Mouse (Mus musculus) limb, embryonic 11.5 days (tissue): ENCODE results near the gene Wdr63. TPM values are rescaled to one million over a fixed set of nuclear protein-coding genes. Genes with fewer than 3 reads are reported as not detected.

ENCODE experiments used
- ATAC-seq: fragments of 200-750 bp; cut with Nextera tagmentation; 2 replicates; pipeline ENCODE4 v1.8.0; 2017; ENCODE audit warnings: low read depth; ENCODE audit not compliant: insufficient number of reproducible peaks, low FRiP score, low TSS enrichment
- DNase-seq: peaks from one replicate; pipeline ENCODE4 v3.0.0-alpha.2; 2015; ENCODE audit warnings: low spot score
- H3K27ac ChIP-seq: fragments of 300-500 bp; sonication (generic); replicated peaks from 2 replicates; pipeline ENCODE4 v1.5.1; 2014; ENCODE audit warnings: low read depth, mild to moderate bottlenecking, low read length
- H3K27me3 ChIP-seq: fragments of 300-500 bp; sonication (generic); 2 replicates; pipeline ENCODE4 v1.6.1; 2014; ENCODE audit warnings: mild to moderate bottlenecking, low read length, mixed read lengths; ENCODE audit not compliant: control insufficient read depth, insufficient read depth
- H3K36me3 ChIP-seq: fragments of 300-500 bp; sonication (generic); 2 replicates; pipeline ENCODE4 v1.6.1; 2014; ENCODE audit warnings: mild to moderate bottlenecking, low read length, moderate library complexity, mixed read lengths; ENCODE audit not compliant: control insufficient read depth, insufficient read depth
- H3K4me1 ChIP-seq: fragments of 300-500 bp; sonication (generic); 2 replicates; pipeline ENCODE4 v1.6.1; 2014; ENCODE audit warnings: low read length, mixed read lengths; ENCODE audit not compliant: control insufficient read depth, insufficient read depth
- H3K4me2 ChIP-seq: fragments of 300-500 bp; sonication (generic); 2 replicates; pipeline ENCODE4 v1.6.1; 2014; ENCODE audit warnings: low read depth, mild to moderate bottlenecking, moderate library complexity; ENCODE audit not compliant: severe bottlenecking
- H3K4me3 ChIP-seq: fragments of 300-500 bp; sonication (generic); 2 replicates; pipeline ENCODE4 v1.5.1; 2014; ENCODE audit warnings: low read depth, low read length
- H3K9ac ChIP-seq: fragments of 300-500 bp; sonication (generic); 2 replicates; pipeline ENCODE4 v1.6.1; 2014; ENCODE audit warnings: mild to moderate bottlenecking, low read length
- H3K9me3 ChIP-seq: fragments of 300-500 bp; sonication (generic); 2 replicates; pipeline ENCODE4 v1.6.1; 2016; ENCODE audit warnings: low read length; ENCODE audit not compliant: control insufficient read depth
- WGBS: fragments of 180-500 bp; shearing (Covaris S2); extraction: QIAGEN DNeasy Blood & Tissue Kit; methylation state at CpG from one replicate; pipeline ENCODE4 v1.1.7; 2014; 5-methylcytosine and 5-hydroxymethylcytosine counted together
- polyA plus RNA-seq: library from polyadenylated mRNA; unstranded; fragments of >200 nt; fragmentation: Nextera tagmentation; extraction: Ambion mirVana; gene quantifications from 2 replicates; pipeline ENCODE4 v1.2.1, GENCODE M21; 2014

Wdr63 gene
- polyA plus RNA-seq, 1 experiment from 2014 or later, result not detected

DNA sequence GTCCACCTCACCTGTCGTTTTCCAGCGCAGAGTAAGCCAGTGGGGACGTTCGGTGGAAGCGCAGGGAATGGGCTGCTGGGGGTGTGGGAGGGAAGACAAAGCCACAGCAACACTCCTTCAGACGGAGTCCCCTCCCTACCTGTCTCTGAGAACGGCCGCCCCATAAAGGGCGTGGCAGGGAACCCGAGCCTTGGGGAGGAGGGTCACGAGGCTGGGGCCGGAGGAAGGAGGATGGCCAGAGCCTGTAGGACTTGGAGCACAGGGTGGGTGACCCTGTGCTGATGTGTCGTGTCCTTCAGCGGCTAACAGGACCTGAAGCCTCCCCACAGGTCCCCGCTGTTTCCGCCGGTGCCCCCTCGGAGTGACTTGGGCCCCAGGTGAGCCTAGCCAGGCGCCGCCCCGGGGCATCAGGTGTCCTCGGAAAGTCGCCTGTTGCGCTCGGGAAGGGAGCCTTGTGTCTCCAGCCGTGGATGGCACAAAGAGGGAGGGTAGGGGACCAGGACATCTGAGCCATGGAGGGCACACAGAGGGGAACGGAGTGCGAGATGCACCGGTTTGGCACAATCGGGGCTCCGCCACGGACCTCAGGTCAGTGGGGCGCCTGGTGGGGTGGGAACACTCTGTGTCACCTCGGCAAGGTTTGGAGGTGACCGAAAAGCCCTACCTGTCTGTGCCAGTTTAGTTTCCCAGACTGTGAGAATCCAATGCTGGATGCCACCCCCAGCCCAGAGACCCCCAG is 9.5 kb upstream of the Wdr63 start, which contains the start of gene Mcoln3:
Gene Mcoln3 (plus strand): TSS at position 193 of the 739 bp plus-strand sequence.
- Histone ChIP-seq H3K9me3 (no peaks in the 10 kb centered on the region), H3K36me3 (no peaks in the 10 kb centered on the region), H3K4me3 (peak within 1 kb of the TSS; percentile 22), H3K27ac (no peak within 1 kb of the TSS), H3K4me1 (no peaks in the 10 kb centered on the region), H3K27me3 (peaks cover 19% of the 10 kb centered on the region), H3K4me2 (peak within 1 kb of the TSS; percentile 55), H3K9ac (no peak within 1 kb of the TSS)
- WGBS, result 8% methylated on average over 35 of the region's 35 CpGs
- DNase-seq (peak; percentile 31), ATAC-seq (peak; percentile 59; the same call in 1 of the 2 replicates)

DNA sequence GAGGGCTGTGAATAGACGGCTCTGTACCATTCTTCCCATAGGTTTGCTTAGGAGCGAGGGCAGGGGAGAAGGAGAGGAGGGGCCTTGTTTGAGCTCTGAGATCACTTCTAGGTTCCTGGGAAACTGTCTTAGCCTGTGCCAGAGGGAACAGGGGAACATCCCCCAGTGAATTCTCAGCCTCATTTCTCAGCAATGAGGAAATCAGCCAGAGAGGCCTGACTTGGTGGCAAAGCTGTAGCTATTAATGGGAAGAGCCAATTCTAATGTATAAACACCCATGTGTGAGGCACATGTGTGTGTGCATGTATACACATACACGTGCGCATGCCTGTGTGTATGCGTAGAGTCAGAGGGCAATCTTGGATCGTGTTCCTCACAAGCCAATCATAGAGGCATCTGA is 3.0 kb upstream of the Wdr63 start:
- no peak overlapping the region for H3K27ac ChIP-seq
- no peak overlapping the region for H3K9ac ChIP-seq
- no peaks in the 10 kb centered on the region for H3K27me3 ChIP-seq
- H3K4me2 ChIP-seq, result no peak overlapping the region
- no peaks in the 10 kb centered on the region for H3K36me3 ChIP-seq
- 83% methylated on average over 6 of the region's 6 CpGs for WGBS
- no peaks in the 10 kb centered on the region for H3K4me1 ChIP-seq
- H3K9me3 ChIP-seq, result no peaks in the 10 kb centered on the region
- DNase-seq (no peak), ATAC-seq (no peak)
- no peak overlapping the region for H3K4me3 ChIP-seq

DNA sequence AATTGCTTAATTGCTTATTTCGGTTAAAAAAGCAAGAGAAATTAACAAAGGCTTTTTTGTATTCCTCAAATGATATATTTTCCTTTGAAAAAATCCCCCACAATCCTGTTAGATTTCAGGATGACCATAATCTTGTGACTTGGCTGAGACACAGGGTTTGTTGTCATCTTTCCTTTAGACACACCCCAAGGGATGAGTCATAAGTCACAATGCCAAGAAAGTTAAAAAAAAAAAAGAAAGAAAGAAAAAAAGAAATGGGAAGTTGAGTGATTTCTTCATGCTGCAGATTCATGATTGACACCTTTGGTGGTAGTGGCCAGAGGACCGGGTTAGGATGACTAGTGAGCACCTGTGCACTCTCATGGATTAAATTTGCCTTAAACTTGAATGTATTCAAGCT is 2.4 kb upstream of the Wdr63 start:
- Histone ChIP-seq H3K27me3 (no peaks in the 10 kb centered on the region), H3K4me2 (no peak overlapping the region), H3K27ac (no peak overlapping the region), H3K4me1 (no peaks in the 10 kb centered on the region), H3K4me3 (no peak overlapping the region), H3K36me3 (no peaks in the 10 kb centered on the region), H3K9me3 (no peaks in the 10 kb centered on the region), H3K9ac (no peak overlapping the region)
- 82% methylated on average over 2 of the region's 2 CpGs for WGBS
- DNase-seq (no peak), ATAC-seq (no peak)

DNA sequence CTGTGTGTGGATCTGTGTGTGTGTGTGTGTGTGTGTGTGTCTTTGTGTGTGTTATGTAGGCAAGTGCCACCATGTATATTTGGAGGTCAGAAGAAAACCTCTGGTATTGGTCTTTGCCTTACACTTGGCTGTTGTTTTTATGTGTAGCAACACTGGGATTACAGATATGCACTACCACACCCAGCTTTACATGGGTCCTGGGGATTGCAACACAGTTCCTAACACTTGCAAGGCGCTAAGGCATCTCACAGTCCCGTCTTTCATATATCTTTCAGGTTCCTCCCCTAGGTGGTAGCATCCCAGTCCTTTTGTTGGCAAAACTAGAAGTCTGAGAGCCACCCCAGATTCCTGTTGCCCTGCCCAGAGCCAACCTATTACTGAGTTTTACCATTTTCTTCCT is 1.0 kb upstream of the Wdr63 start:
- Histone ChIP-seq H3K27me3 (no peaks in the 10 kb centered on the region), H3K9ac (no peak overlapping the region), H3K4me3 (no peak overlapping the region), H3K36me3 (no peaks in the 10 kb centered on the region), H3K9me3 (no peaks in the 10 kb centered on the region), H3K27ac (no peak overlapping the region), H3K4me1 (no peaks in the 10 kb centered on the region), H3K4me2 (no peak overlapping the region)
- ATAC-seq, result no peak
- 67% methylated on average over 2 of the region's 2 CpGs for WGBS
- no peak for DNase-seq

DNA sequence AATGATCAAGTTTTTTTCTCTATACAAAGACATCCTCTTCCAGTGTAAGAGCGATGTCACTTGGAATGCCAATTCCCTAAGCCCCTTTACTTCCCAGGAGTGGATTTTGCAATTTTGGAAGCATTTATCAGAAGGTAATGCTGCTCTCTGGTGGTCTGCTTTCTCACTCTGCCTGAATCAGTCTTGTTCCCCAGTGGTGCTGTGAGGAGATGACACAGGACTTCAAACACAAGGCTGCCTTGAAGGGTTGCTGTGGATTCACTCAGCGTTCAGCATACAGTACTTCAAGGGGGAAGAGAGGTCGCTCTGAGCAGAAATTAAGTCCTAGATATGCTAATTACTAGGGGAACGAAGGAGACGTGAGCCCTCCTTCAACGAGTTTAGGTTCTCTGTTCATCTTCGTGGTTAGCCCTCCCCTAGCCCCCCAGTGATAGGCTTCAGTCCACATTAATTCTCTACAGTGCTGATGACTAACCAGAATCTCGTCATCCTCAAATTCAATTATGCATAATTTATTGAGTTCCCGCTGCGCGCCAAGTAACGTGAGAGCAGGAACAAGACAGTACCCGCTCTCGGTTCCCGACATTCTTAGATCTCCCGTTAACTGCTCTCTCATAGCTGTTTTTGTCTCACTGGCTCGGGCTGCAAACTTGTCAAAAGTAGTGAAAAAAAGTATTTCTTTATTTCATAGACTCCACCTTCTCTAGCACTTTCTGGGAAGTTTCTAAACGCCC is 647 bp downstream of the Wdr63 start:
- Histone ChIP-seq H3K9me3 (no peaks in the 10 kb centered on the region), H3K27ac (no peak overlapping the region), H3K36me3 (no peaks in the 10 kb centered on the region), H3K27me3 (no peaks in the 10 kb centered on the region), H3K9ac (no peak overlapping the region; the same call in 1 of the 2 replicates), H3K4me3 (peak overlapping the region; percentile 15), H3K4me2 (peak overlapping the region; percentile 37), H3K4me1 (no peaks in the 10 kb centered on the region)
- DNase-seq (no peak), ATAC-seq (peak; percentile 22; the same call in 1 of the 2 replicates)
- WGBS, result 6% methylated on average over 18 of the region's 18 CpGs

DNA sequence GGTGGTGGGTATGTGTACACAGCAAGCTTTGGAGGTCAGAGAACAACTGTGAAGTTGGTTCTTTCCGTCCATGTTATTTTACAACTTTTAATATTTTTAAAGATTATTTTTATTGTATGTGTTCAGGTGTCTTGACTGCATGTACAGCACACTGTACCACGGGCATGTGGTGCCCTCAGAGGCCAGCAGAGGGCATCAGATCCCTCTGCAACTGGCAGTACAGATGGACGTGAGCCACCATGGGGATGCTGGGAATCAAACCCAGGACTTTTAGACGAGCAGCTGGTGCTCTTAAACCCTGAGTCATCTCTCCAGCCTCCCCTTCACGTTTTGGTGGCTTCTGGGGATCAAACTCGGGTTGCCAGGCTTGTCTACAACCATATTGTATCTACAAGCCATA is 5.9 kb downstream of the Wdr63 start:
- 58% methylated on average over 6 of the region's 6 CpGs for WGBS
- ATAC-seq (no peak), DNase-seq (no peak)
- Histone ChIP-seq H3K36me3 (no peaks in the 10 kb centered on the region), H3K9ac (no peak overlapping the region), H3K27ac (no peak overlapping the region), H3K9me3 (no peaks in the 10 kb centered on the region), H3K4me3 (no peak overlapping the region), H3K27me3 (no peaks in the 10 kb centered on the region), H3K4me2 (no peak overlapping the region), H3K4me1 (no peaks in the 10 kb centered on the region)

DNA sequence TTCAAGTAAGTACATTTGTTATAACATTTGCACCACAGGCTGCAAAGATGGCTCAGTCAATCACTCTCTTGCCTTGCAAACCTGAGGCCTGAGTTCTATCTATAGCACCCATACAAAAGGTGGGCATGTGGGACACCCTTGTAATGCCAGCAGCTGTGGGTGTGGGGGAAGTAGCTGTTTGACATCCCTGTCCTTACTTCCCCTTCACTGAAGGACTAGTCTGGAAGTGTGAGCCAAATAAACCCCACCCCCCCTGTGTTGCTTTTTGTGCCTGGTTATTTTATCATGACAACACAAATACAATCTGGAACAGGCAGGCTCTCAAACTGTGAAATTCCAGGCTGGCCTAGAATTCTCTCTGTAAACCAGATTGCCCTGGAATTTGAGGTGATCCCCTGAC is 8.0 kb downstream of the Wdr63 start:
- Histone ChIP-seq H3K9me3 (no peaks in the 10 kb centered on the region), H3K4me3 (no peak overlapping the region), H3K27ac (no peak overlapping the region), H3K4me1 (no peaks in the 10 kb centered on the region), H3K36me3 (no peaks in the 10 kb centered on the region), H3K9ac (no peak overlapping the region), H3K4me2 (no peak overlapping the region), H3K27me3 (no peaks in the 10 kb centered on the region)
- no peak for DNase-seq
- no peak for ATAC-seq

DNA sequence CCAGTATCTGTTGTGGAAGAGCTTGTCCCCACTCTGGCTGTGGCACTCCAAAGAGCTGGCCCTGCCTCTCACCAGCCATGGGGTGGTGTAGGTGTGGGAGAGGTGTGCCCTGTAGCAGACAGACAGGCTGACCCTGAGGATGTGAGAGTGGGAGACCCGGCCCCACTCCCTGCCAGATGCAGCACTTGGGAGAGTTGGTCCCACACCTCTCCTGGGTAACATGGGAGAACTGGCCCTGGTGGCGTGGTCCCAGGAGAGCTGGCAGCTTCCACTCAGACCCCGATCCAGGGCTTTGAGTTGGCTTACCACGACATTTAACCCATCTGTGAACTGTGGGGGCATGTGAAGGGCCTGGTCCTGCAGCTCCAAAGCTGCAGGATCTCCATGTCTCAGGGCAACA is 10.1 kb downstream of the Wdr63 start:
- Histone ChIP-seq H3K4me3 (no peak overlapping the region), H3K4me2 (no peak overlapping the region), H3K36me3 (no peaks in the 10 kb centered on the region), H3K9ac (no peak overlapping the region), H3K9me3 (no peaks in the 10 kb centered on the region), H3K27me3 (no peaks in the 10 kb centered on the region), H3K27ac (no peak overlapping the region), H3K4me1 (no peaks in the 10 kb centered on the region)
- 92% methylated on average over 4 of the region's 4 CpGs for WGBS
- no peak for DNase-seq
- no peak for ATAC-seq
